Mouse (Mus musculus) forebrain, embryonic 16.5 days (tissue): Measurements from ENCODE around the gene Cntrob. TPM values are rescaled to one million over a fixed set of nuclear protein-coding genes. Genes with fewer than 3 reads are reported as not detected.

Source experiments
- ATAC-seq: fragments of 200-750 bp; cut with Nextera tagmentation; 2 replicates; pipeline ENCODE4 v1.8.0; 2017; ENCODE audit warnings: mild to moderate bottlenecking, moderate library complexity
- H3K27ac ChIP-seq: fragments of 300-500 bp; sonication (generic); 2 replicates; pipeline ENCODE4 v1.5.1; 2014; ENCODE audit warnings: low read length, control low read depth
- H3K27me3 ChIP-seq: fragments of 300-500 bp; sonication (generic); replicated peaks from 2 replicates; pipeline ENCODE4 v1.6.1; 2014; ENCODE audit warnings: low read length; ENCODE audit not compliant: control insufficient read depth, insufficient read depth
- H3K36me3 ChIP-seq: fragments of 300-500 bp; sonication (generic); 2 replicates; pipeline ENCODE4 v1.6.1; 2014; ENCODE audit not compliant: control insufficient read depth, insufficient read depth
- H3K4me1 ChIP-seq: fragments of 300-500 bp; sonication (generic); replicated peaks from 2 replicates; pipeline ENCODE4 v1.6.1; 2014; ENCODE audit warnings: low read length; ENCODE audit not compliant: control insufficient read depth, insufficient read depth
- H3K4me2 ChIP-seq: fragments of 300-500 bp; sonication (generic); 2 replicates; pipeline ENCODE4 v1.6.1; 2014; ENCODE audit warnings: mild to moderate bottlenecking, low read length, control low read depth
- H3K4me3 ChIP-seq: fragments of 300-500 bp; sonication (generic); replicated peaks from 2 replicates; pipeline ENCODE4 v1.5.1; 2014; ENCODE audit warnings: mild to moderate bottlenecking, low read length, control low read depth
- H3K9ac ChIP-seq: fragments of 300-500 bp; sonication (generic); replicated peaks from 2 replicates; pipeline ENCODE4 v1.6.1; 2014; ENCODE audit warnings: low read depth, low read length, control low read depth
- H3K9me3 ChIP-seq: fragments of 300-500 bp; sonication (generic); 2 replicates; pipeline ENCODE4 v1.6.1; 2016; ENCODE audit warnings: low read length; ENCODE audit not compliant: control insufficient read depth
- WGBS: fragments of 180-500 bp; shearing (Covaris S2); extraction: QIAGEN DNeasy Blood & Tissue Kit; methylation state at CpG from one replicate; pipeline ENCODE4 v1.1.7; 2014; 5-methylcytosine and 5-hydroxymethylcytosine counted together
- polyA plus RNA-seq: library from polyadenylated mRNA; unstranded; fragments of >200 nt; fragmentation: Nextera tagmentation; extraction: Ambion mirVana; gene quantifications from 2 replicates; pipeline ENCODE4 v1.2.1, GENCODE M21; 2015

Gene Cntrob
- polyA plus RNA-seq, 1 experiment from 2014 or later, result 31.0 TPM

GRCm38 (mm10) chr11:69258287-69258686, 65.3 kb downstream of the Cntrob start:
- H3K4me3 ChIP-seq, result no peak overlapping the region
- WGBS, result 52% methylated on average over 5 of the region's 5 CpGs
- peak; percentile 49; the same call in 1 of the 2 replicates for ATAC-seq
- no peaks in the 10 kb centered on the region for H3K9me3 ChIP-seq
- no peak overlapping the region for H3K4me2 ChIP-seq
- H3K36me3 ChIP-seq, result no peaks in the 10 kb centered on the region
- H3K9ac ChIP-seq, result no peak overlapping the region
- H3K27ac ChIP-seq, result no peak overlapping the region
- no peaks in the 10 kb centered on the region for H3K27me3 ChIP-seq
- no peaks in the 10 kb centered on the region for H3K4me1 ChIP-seq

GRCm38 (mm10) chr11:69257807-69258206, 65.8 kb downstream of the Cntrob start:
- H3K36me3 ChIP-seq, result no peaks in the 10 kb centered on the region
- no peak for ATAC-seq
- H3K4me3 ChIP-seq, result no peak overlapping the region
- H3K9me3 ChIP-seq, result no peaks in the 10 kb centered on the region
- no peak overlapping the region for H3K4me2 ChIP-seq
- no peak overlapping the region for H3K27ac ChIP-seq
- 48% methylated on average over 4 of the region's 4 CpGs for WGBS
- H3K9ac ChIP-seq, result no peak overlapping the region
- no peaks in the 10 kb centered on the region for H3K4me1 ChIP-seq
- H3K27me3 ChIP-seq, result no peaks in the 10 kb centered on the region

GRCm38 (mm10) chr11:69257072-69257471, 66.5 kb downstream of the Cntrob start:
- Histone ChIP-seq H3K9ac (0 out of 2 replicates have a peak overlapping the region, but pooled peaks have one; percentile 8), H3K4me3 (no peak overlapping the region), H3K4me1 (no peaks in the 10 kb centered on the region), H3K9me3 (no peaks in the 10 kb centered on the region), H3K27ac (no peak overlapping the region), H3K36me3 (no peaks in the 10 kb centered on the region), H3K27me3 (no peaks in the 10 kb centered on the region), H3K4me2 (no peak overlapping the region)
- no peak for ATAC-seq
- WGBS, result 73% methylated on average over 2 of the region's 2 CpGs

- Histone ChIP-seq H3K4me3 (no peak overlapping the region), H3K27me3 (no peaks in the 10 kb centered on the region), H3K4me1 (no peaks in the 10 kb centered on the region), H3K9ac (no peak overlapping the region), H3K9me3 (no peaks in the 10 kb centered on the region), H3K27ac (no peak overlapping the region), H3K36me3 (no peaks in the 10 kb centered on the region), H3K4me2 (no peak overlapping the region)
- ATAC-seq, result no peak
- WGBS, result 74% methylated on average over 5 of the region's 5 CpGs
Measured at GRCm38 (mm10) chr11:69254808-69255207, 68.8 kb downstream of the Cntrob start.

- Histone ChIP-seq H3K9ac (no peak overlapping the region), H3K4me2 (no peak overlapping the region), H3K36me3 (no peaks in the 10 kb centered on the region), H3K9me3 (no peaks in the 10 kb centered on the region), H3K4me3 (no peak overlapping the region), H3K27ac (no peak overlapping the region), H3K27me3 (no peaks in the 10 kb centered on the region), H3K4me1 (no peaks in the 10 kb centered on the region)
- WGBS, result 53% methylated on average over 9 of the region's 9 CpGs
- ATAC-seq, result no peak
Measured at GRCm38 (mm10) chr11:69253131-69253530, 70.4 kb downstream of the Cntrob start.

- H3K27ac ChIP-seq, result no peak overlapping the region
- no peaks in the 10 kb centered on the region for H3K36me3 ChIP-seq
- H3K4me1 ChIP-seq, result no peaks in the 10 kb centered on the region
- no peak overlapping the region for H3K4me3 ChIP-seq
- no peaks in the 10 kb centered on the region for H3K9me3 ChIP-seq
- no peaks in the 10 kb centered on the region for H3K27me3 ChIP-seq
- ATAC-seq, result no peak
- H3K9ac ChIP-seq, result no peak overlapping the region
- no peak overlapping the region for H3K4me2 ChIP-seq
- 90% methylated on average over 7 of the region's 7 CpGs for WGBS
Measured at GRCm38 (mm10) chr11:69251953-69252352, 71.6 kb downstream of the Cntrob start.

GRCm38 (mm10) chr11:69251135-69251842, 72.3 kb downstream of the Cntrob start:
- Histone ChIP-seq H3K4me3 (no peak overlapping the region), H3K27me3 (no peaks in the 10 kb centered on the region), H3K4me2 (no peak overlapping the region), H3K4me1 (no peaks in the 10 kb centered on the region), H3K36me3 (no peaks in the 10 kb centered on the region), H3K9me3 (no peaks in the 10 kb centered on the region), H3K27ac (no peak overlapping the region), H3K9ac (no peak overlapping the region)
- ATAC-seq, result no peak
- WGBS, result 70% methylated on average over 14 of the region's 14 CpGs

GRCm38 (mm10) chr11:69250106-69250505, 73.5 kb downstream of the Cntrob start:
- H3K4me1 ChIP-seq, result no peaks in the 10 kb centered on the region
- H3K4me2 ChIP-seq, result no peak overlapping the region
- H3K36me3 ChIP-seq, result no peaks in the 10 kb centered on the region
- H3K27ac ChIP-seq, result no peak overlapping the region
- 81% methylated on average over 5 of the region's 5 CpGs for WGBS
- H3K9me3 ChIP-seq, result no peaks in the 10 kb centered on the region
- no peak overlapping the region for H3K4me3 ChIP-seq
- ATAC-seq, result no peak
- H3K9ac ChIP-seq, result no peak overlapping the region
- H3K27me3 ChIP-seq, result no peaks in the 10 kb centered on the region
